Mouse (Mus musculus): ENCODE results near the gene Gm14685. TPM values are rescaled to one million over a fixed set of nuclear protein-coding genes. Genes with fewer than 3 reads are reported as not detected.
A peak's percentile ranks its signal among the peaks of the same experiment; 100 is the strongest.
"Not testable (repeated sequence)": the region's sequence is repeated elsewhere in the genome, so short reads cannot be mapped to it uniquely, and the experiment has no call there.

Gene Gm14685
- polyA plus RNA-seq (2014; fragmentation: Nextera tagmentation; extraction: Ambion mirVana) = 0.61 and 1.5 TPM in 2 replicates

DNA sequence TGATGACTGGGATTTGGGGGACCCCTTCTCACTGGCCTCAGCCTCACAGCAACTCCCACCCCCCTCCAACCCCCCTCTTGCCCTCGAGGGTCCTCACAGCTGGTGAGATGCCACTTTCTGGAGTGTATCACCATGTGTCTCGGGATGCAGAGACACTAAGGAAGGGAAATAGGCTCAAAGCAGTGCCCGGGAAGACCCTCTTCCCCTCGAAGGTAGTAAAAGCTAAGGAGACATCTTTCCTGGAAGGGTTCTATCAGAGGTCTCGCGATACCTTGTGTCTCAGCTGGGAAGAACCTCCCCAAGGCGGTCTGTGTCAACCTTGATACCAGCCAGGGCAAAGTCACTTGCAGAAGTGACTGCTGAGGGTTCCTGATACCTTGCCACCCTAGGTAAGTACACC lies at the start of gene Gm14685:
Gene Gm14685, plus strand, starts transcription at position 301 of the 400 bp plus-strand sequence.
- H3K9me3 ChIP-seq (ENCODE audit: control insufficient read depth, low read length); H3K4me2 ChIP-seq (ENCODE audit: low read length); H3K36me3 ChIP-seq (ENCODE audit: control insufficient read depth, insufficient read depth, low read length); ATAC-seq (ENCODE audit: low FRiP score, low TSS enrichment); H3K27ac ChIP-seq (replicated peaks; ENCODE audit: low read depth, low read length); DNase-seq; H3K4me3 ChIP-seq (replicated peaks; ENCODE audit: low read depth, low read length); H3K27me3 ChIP-seq (ENCODE audit: control insufficient read depth, insufficient read depth, low read length); H3K9ac ChIP-seq (replicated peaks; ENCODE audit: low read length); H3K4me1 ChIP-seq (ENCODE audit: control insufficient read depth, insufficient read depth, low read length): not testable (repeated sequence)
- WGBS = no CpG with 5 or more reads among the region's 7 CpGs

DNA sequence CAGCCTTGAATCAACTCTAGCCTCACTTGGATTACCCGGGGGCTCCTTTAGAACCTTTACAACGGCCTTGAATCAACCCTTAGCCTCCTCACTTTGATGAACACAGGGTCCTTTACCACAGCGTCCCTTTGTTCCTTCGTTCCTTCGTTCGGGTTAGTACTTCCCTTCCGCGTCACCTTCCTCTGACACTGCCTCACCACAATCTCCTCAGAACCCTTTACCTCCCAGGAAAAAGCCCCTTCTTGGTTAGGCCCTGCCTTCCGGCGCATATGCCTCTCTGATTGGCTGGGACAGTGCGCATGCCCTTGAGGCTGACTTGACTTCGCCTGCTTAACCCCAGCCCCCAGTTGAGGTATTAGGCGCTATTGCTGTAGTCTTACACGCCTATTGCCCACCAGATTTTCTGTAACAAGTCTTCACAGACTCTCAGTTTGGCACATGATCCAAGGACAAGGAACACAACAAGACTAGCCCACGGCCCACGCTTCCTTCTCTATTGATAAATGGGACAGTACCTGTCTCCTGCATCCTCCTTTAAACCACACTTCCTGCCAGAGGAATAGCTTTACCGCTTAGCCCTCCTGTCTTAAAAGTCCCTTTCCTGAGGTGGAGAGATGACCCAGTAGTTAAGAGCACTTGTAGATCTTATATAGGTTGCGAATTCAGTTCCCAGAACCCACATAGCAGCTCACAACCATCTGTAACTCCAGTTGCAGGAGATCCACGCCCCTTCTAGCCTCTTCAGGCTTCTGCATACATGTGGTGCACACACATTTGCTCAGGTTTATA lies 34.4 kb upstream of the Gm14685 start, which contains the start of gene Xlr4a:
Gene Xlr4a, minus strand, starts transcription at position 212 of the 789 bp plus-strand sequence.
- not testable (repeated sequence) for H3K4me3 ChIP-seq (replicated peaks; ENCODE audit: low read depth, low read length); H3K4me2 ChIP-seq (ENCODE audit: low read length); H3K9ac ChIP-seq (replicated peaks; ENCODE audit: low read length); H3K4me1 ChIP-seq (ENCODE audit: control insufficient read depth, insufficient read depth, low read length); DNase-seq; ATAC-seq (ENCODE audit: low FRiP score, low TSS enrichment); H3K27ac ChIP-seq (replicated peaks; ENCODE audit: low read depth, low read length); H3K36me3 ChIP-seq (ENCODE audit: control insufficient read depth, insufficient read depth, low read length); H3K27me3 ChIP-seq (ENCODE audit: control insufficient read depth, insufficient read depth, low read length); H3K9me3 ChIP-seq (ENCODE audit: control insufficient read depth, low read length)
- WGBS = 83% methylated on average over 18 of the region's 19 CpGs

DNA sequence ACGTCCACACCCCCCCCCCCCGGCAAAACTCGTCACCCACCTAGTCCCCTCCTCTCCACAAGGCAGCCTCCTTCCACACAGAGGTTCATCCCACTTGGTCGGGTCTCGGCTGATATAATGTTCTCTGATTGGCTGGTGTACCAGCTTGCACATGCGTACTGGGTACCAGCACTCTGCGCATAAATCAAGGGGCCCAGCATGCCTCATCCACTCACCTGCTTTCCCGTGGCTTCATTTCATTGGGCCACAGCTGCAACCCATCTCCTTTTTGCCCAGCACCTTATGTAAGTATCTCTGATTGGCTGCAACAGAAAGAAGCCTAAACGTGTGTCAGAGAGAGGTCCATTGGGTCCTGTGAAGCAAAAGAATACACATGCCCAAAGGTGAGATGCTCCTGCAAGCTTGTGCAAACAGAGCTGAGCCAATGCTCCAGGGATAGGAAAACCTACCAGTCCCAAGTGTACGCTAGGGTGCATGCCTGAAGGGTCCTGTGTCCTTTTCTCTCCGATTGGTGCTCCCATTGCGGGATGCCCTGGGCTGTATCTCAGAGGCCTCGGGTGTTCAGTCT lies 19.8 kb upstream of the Gm14685 start, which contains the start of gene Xlr3a:
Gene Xlr3a, minus strand, starts transcription at position 155 of the 568 bp plus-strand sequence.
- ATAC-seq (ENCODE audit: low FRiP score, low TSS enrichment); H3K36me3 ChIP-seq (ENCODE audit: control insufficient read depth, insufficient read depth, low read length); H3K27me3 ChIP-seq (ENCODE audit: control insufficient read depth, insufficient read depth, low read length); H3K27ac ChIP-seq (replicated peaks; ENCODE audit: low read depth, low read length); H3K9ac ChIP-seq (replicated peaks; ENCODE audit: low read length); H3K4me1 ChIP-seq (ENCODE audit: control insufficient read depth, insufficient read depth, low read length); H3K4me3 ChIP-seq (replicated peaks; ENCODE audit: low read depth, low read length); H3K9me3 ChIP-seq (ENCODE audit: control insufficient read depth, low read length); H3K4me2 ChIP-seq (ENCODE audit: low read length): not testable (repeated sequence)
- DNase-seq = peak; percentile 8
- WGBS = 76% methylated on average over 13 of the region's 13 CpGs

DNA sequence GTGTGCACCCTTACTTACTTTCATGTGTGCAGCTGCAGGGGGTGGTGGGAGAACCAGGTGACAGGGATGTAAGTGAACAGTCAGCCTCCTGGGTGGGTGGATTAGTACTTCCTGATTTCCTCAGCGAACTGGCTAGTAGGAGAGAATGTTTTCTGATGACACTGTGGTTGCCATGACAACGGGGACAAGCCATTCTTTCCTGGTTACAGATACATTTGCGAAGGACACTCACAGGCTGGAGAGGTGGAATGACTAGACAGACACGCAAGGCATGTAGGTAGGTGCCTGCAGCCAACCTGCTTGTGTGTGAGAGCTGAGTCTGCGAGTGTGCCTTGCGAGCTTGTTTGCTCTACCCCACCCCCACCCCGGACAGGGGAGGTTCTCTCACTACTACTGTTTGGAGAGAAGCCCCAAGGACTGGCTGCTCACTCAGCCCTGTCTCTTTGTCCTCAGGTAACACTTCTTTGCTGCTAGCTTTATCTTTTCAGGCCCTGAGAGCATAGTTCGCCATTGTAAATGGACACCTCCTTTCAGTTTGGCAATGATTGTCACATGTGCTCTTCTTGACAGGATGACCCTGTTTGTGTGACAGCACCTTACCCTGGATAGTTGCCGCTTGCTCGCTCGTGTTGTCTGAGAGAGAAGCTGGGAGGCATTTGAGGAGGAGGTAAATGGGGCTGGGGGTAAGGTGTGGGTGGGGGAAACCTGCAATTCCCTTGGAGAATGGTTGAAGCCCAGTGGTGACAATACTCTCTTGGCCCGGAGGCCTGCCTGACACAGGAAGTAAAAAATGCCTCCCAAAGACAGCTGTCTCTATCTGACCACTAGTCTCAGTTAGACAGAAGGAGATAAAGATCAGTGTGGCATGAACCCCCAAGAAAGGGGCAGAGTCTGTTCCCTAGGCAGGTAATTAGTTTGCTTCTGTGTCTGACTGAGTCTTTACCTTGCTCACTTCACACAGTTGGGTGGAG lies 6.3 kb downstream of the Gm14685 start:
- WGBS = no CpG with 5 or more reads among the region's 12 CpGs
- DNase-seq; H3K9ac ChIP-seq (replicated peaks; ENCODE audit: low read length); H3K27me3 ChIP-seq (ENCODE audit: control insufficient read depth, insufficient read depth, low read length); H3K27ac ChIP-seq (replicated peaks; ENCODE audit: low read depth, low read length); H3K4me3 ChIP-seq (replicated peaks; ENCODE audit: low read depth, low read length); H3K4me2 ChIP-seq (ENCODE audit: low read length); H3K36me3 ChIP-seq (ENCODE audit: control insufficient read depth, insufficient read depth, low read length); H3K4me1 ChIP-seq (ENCODE audit: control insufficient read depth, insufficient read depth, low read length); H3K9me3 ChIP-seq (ENCODE audit: control insufficient read depth, low read length): not testable (repeated sequence)
- peak; percentile 48; the same call in 1 of the 2 replicates for ATAC-seq (ENCODE audit: low FRiP score, low TSS enrichment)

GRCm38 (mm10) chrX:73143218-73143618 lies 26.4 kb downstream of the Gm14685 start:
- H3K4me3 ChIP-seq (replicated peaks; ENCODE audit: low read depth, low read length); H3K36me3 ChIP-seq (ENCODE audit: control insufficient read depth, insufficient read depth, low read length); H3K27ac ChIP-seq (replicated peaks; ENCODE audit: low read depth, low read length); H3K4me1 ChIP-seq (ENCODE audit: control insufficient read depth, insufficient read depth, low read length); DNase-seq; H3K4me2 ChIP-seq (ENCODE audit: low read length); H3K9ac ChIP-seq (replicated peaks; ENCODE audit: low read length); H3K27me3 ChIP-seq (ENCODE audit: control insufficient read depth, insufficient read depth, low read length); H3K9me3 ChIP-seq (ENCODE audit: control insufficient read depth, low read length): not testable (repeated sequence)
- no CpG with 5 or more reads among the region's 7 CpGs for WGBS
- peak; percentile 58 for ATAC-seq (ENCODE audit: low FRiP score, low TSS enrichment)

GRCm38 (mm10) chrX:73148496-73148895 lies 31.6 kb downstream of the Gm14685 start, which contains the start of gene Xlr5b:
Gene Xlr5b, plus strand, starts transcription at chrX:73148796.
- DNase-seq = not testable (repeated sequence)

GRCm38 (mm10) chrX:73149350-73149749 lies 32.5 kb downstream of the Gm14685 start, which contains the start of gene DXBay18:
Gene DXBay18, minus strand, starts transcription at chrX:73149450.
- not testable (repeated sequence) for H3K36me3 ChIP-seq (ENCODE audit: control insufficient read depth, insufficient read depth, low read length); H3K4me3 ChIP-seq (replicated peaks; ENCODE audit: low read depth, low read length); H3K9ac ChIP-seq (replicated peaks; ENCODE audit: low read length); DNase-seq; H3K27me3 ChIP-seq (ENCODE audit: control insufficient read depth, insufficient read depth, low read length); ATAC-seq (ENCODE audit: low FRiP score, low TSS enrichment); H3K4me2 ChIP-seq (ENCODE audit: low read length); H3K4me1 ChIP-seq (ENCODE audit: control insufficient read depth, insufficient read depth, low read length); H3K27ac ChIP-seq (replicated peaks; ENCODE audit: low read depth, low read length); H3K9me3 ChIP-seq (ENCODE audit: control insufficient read depth, low read length)
- no CpG with 5 or more reads among the region's 7 CpGs for WGBS

More at GRCm38 (mm10) chrX:73148496-73148895, 31.6 kb downstream of the Gm14685 start, which contains the start of gene Xlr5b:
- H3K4me1 ChIP-seq (ENCODE audit: control insufficient read depth, insufficient read depth, low read length); H3K4me2 ChIP-seq (ENCODE audit: low read length); ATAC-seq (ENCODE audit: low FRiP score, low TSS enrichment); H3K9me3 ChIP-seq (ENCODE audit: control insufficient read depth, low read length); H3K36me3 ChIP-seq (ENCODE audit: control insufficient read depth, insufficient read depth, low read length); H3K4me3 ChIP-seq (replicated peaks; ENCODE audit: low read depth, low read length); H3K27me3 ChIP-seq (ENCODE audit: control insufficient read depth, insufficient read depth, low read length); H3K27ac ChIP-seq (replicated peaks; ENCODE audit: low read depth, low read length); H3K9ac ChIP-seq (replicated peaks; ENCODE audit: low read length): not testable (repeated sequence)
- WGBS = no CpG with 5 or more reads among the region's 20 CpGs

GRCm38 (mm10) chrX:73176889-73177288 lies 60.0 kb downstream of the Gm14685 start, which contains the start of gene Spin2d:
Gene Spin2d, minus strand, starts transcription at chrX:73176989.
- H3K27ac ChIP-seq (replicated peaks; ENCODE audit: low read depth, low read length); H3K36me3 ChIP-seq (ENCODE audit: control insufficient read depth, insufficient read depth, low read length); H3K4me1 ChIP-seq (ENCODE audit: control insufficient read depth, insufficient read depth, low read length); ATAC-seq (ENCODE audit: low FRiP score, low TSS enrichment); H3K4me3 ChIP-seq (replicated peaks; ENCODE audit: low read depth, low read length); H3K4me2 ChIP-seq (ENCODE audit: low read length); H3K9me3 ChIP-seq (ENCODE audit: control insufficient read depth, low read length); H3K9ac ChIP-seq (replicated peaks; ENCODE audit: low read length); H3K27me3 ChIP-seq (ENCODE audit: control insufficient read depth, insufficient read depth, low read length); DNase-seq: not testable (repeated sequence)
- 87% methylated on average over 6 of the region's 15 CpGs for WGBS
